Mouse (Mus musculus) hindbrain, embryonic 13.5 days (tissue): ENCODE results near the gene Msh4. TPM values are rescaled to one million over a fixed set of nuclear protein-coding genes. Genes with fewer than 3 reads are reported as not detected.

Experiments used
- ATAC-seq: fragments of 200-750 bp; cut with Nextera tagmentation; 2 replicates; pipeline ENCODE4 v1.8.0; 2017; ENCODE audit warnings: moderate TSS enrichment; ENCODE audit not compliant: low FRiP score
- H3K27ac ChIP-seq: fragments of 300-500 bp; sonication (generic); 2 replicates; pipeline ENCODE4 v1.5.1; 2015; ENCODE audit warnings: inconsistent platforms, mild to moderate bottlenecking, moderate library complexity
- H3K27me3 ChIP-seq: fragments of 300-500 bp; sonication (generic); 2 replicates; pipeline ENCODE4 v1.6.1; 2015; ENCODE audit warnings: mild to moderate bottlenecking, inconsistent platforms
- H3K36me3 ChIP-seq: fragments of 300-500 bp; sonication (generic); 2 replicates; pipeline ENCODE4 v1.6.1; 2015; ENCODE audit warnings: mild to moderate bottlenecking, inconsistent platforms
- H3K4me1 ChIP-seq: fragments of 300-500 bp; sonication (generic); replicated peaks from 2 replicates; pipeline ENCODE4 v1.6.1; 2015; ENCODE audit warnings: inconsistent platforms
- H3K4me2 ChIP-seq: fragments of 300-500 bp; sonication (generic); 2 replicates; pipeline ENCODE4 v1.6.1; 2015; ENCODE audit warnings: inconsistent platforms, mild to moderate bottlenecking, moderate library complexity
- H3K4me3 ChIP-seq: fragments of 300-500 bp; sonication (generic); 2 replicates; pipeline ENCODE4 v1.5.1; 2015; ENCODE audit warnings: mild to moderate bottlenecking, inconsistent platforms
- H3K9ac ChIP-seq: fragments of 300-500 bp; sonication (generic); 2 replicates; pipeline ENCODE4 v1.6.1; 2015; ENCODE audit warnings: mild to moderate bottlenecking, inconsistent platforms
- H3K9me3 ChIP-seq: fragments of 300-500 bp; sonication (generic); 2 replicates; pipeline ENCODE4 v1.6.1; 2016; ENCODE audit warnings: inconsistent platforms
- WGBS: fragments of 180-500 bp; shearing (Covaris S2); methylation state at CpG from one replicate; pipeline ENCODE4 v1.1.7; 2015; 5-methylcytosine and 5-hydroxymethylcytosine counted together
- polyA plus RNA-seq: library from polyadenylated mRNA; unstranded; fragments of >200 nt; fragmentation: Nextera tagmentation; extraction: Ambion mirVana; gene quantifications from 2 replicates; pipeline ENCODE4 v1.2.1, GENCODE M21; 2015

Msh4 gene
- 0.09 and 0.25 TPM in 2 replicates for polyA plus RNA-seq

- peaks cover 36% of the 10 kb centered on the region for H3K4me1 ChIP-seq
- H3K9ac ChIP-seq: no peak within 1 kb of the TSS
- no peaks in the 10 kb centered on the region for H3K27me3 ChIP-seq
- no peak within 1 kb of the TSS for H3K4me3 ChIP-seq
- no peak within 1 kb of the TSS for H3K4me2 ChIP-seq
- ATAC-seq: no peak
- peaks cover 72% of the 10 kb centered on the region for H3K36me3 ChIP-seq
- 88% methylated on average over 9 of the region's 9 CpGs for WGBS
- 0 out of 2 replicates have a peak within 1 kb of the TSS, but pooled peaks have one; percentile 4 for H3K27ac ChIP-seq
- H3K9me3 ChIP-seq: no peaks in the 10 kb centered on the region
Measured at GRCm38 (mm10) chr3:153906136-153906871, at the start of gene Msh4. Msh4 (minus strand) TSS chr3:153906138.

- ATAC-seq: no peak
- Histone ChIP-seq H3K4me1 (peaks cover 16% of the 10 kb centered on the region), H3K4me2 (no peak overlapping the region), H3K36me3 (no peaks in the 10 kb centered on the region), H3K27ac (no peak overlapping the region), H3K9ac (no peak overlapping the region), H3K9me3 (no peaks in the 10 kb centered on the region), H3K27me3 (no peaks in the 10 kb centered on the region), H3K4me3 (no peak overlapping the region)
- WGBS: 89% methylated on average over 2 of the region's 2 CpGs
Measured at GRCm38 (mm10) chr3:153948176-153948575, 42.2 kb upstream of the Msh4 start.

GRCm38 (mm10) chr3:153947271-153947670, 41.3 kb upstream of the Msh4 start:
- Histone ChIP-seq H3K4me1 (peaks cover 22% of the 10 kb centered on the region), H3K4me2 (no peak overlapping the region), H3K9me3 (no peaks in the 10 kb centered on the region), H3K4me3 (no peak overlapping the region), H3K27me3 (no peaks in the 10 kb centered on the region), H3K9ac (no peak overlapping the region), H3K36me3 (no peaks in the 10 kb centered on the region), H3K27ac (no peak overlapping the region)
- ATAC-seq: no peak
- WGBS: 81% methylated on average over 4 of the region's 4 CpGs

GRCm38 (mm10) chr3:153944335-153944990, 38.5 kb upstream of the Msh4 start, which contains the start of gene Acadm:
Acadm (minus strand) TSS chr3:153944632.
- peak; percentile 97 for ATAC-seq
- Histone ChIP-seq H3K9ac (peak within 1 kb of the TSS; percentile 84), H3K36me3 (no peaks in the 10 kb centered on the region; the same call in 1 of the 2 replicates), H3K4me2 (peak within 1 kb of the TSS; percentile 72), H3K4me1 (peaks cover 22% of the 10 kb centered on the region), H3K27me3 (no peaks in the 10 kb centered on the region), H3K4me3 (peak within 1 kb of the TSS; percentile 70), H3K27ac (peak within 1 kb of the TSS; percentile 88), H3K9me3 (no peaks in the 10 kb centered on the region)
- WGBS: 0% methylated on average over 41 of the region's 41 CpGs

GRCm38 (mm10) chr3:153943901-153944334, 38.0 kb upstream of the Msh4 start:
- Histone ChIP-seq H3K36me3 (no peaks in the 10 kb centered on the region; the same call in 1 of the 2 replicates), H3K9me3 (no peaks in the 10 kb centered on the region), H3K4me2 (peak overlapping the region; percentile 72), H3K27ac (peak overlapping the region; percentile 88), H3K4me3 (peak overlapping the region; percentile 70), H3K9ac (peak overlapping the region; percentile 84), H3K4me1 (peaks cover 22% of the 10 kb centered on the region), H3K27me3 (no peaks in the 10 kb centered on the region)
- peak; percentile 62 for ATAC-seq
- WGBS: under 1% methylated on average over 19 of the region's 19 CpGs

- H3K4me2 ChIP-seq: peak overlapping the region; percentile 72
- H3K27me3 ChIP-seq: no peaks in the 10 kb centered on the region
- H3K9me3 ChIP-seq: no peaks in the 10 kb centered on the region
- H3K4me3 ChIP-seq: peak overlapping the region; percentile 70
- H3K36me3 ChIP-seq: peaks cover 5% of the 10 kb centered on the region
- H3K27ac ChIP-seq: peak overlapping the region; percentile 88; the same call in 1 of the 2 replicates
- peaks cover 22% of the 10 kb centered on the region for H3K4me1 ChIP-seq
- H3K9ac ChIP-seq: 0 out of 2 replicates have a peak overlapping the region, but pooled peaks have one; percentile 24
- no peak for ATAC-seq
- WGBS: 39% methylated on average over 12 of the region's 12 CpGs
Measured at GRCm38 (mm10) chr3:153943003-153943640, 37.2 kb upstream of the Msh4 start.

- no peak overlapping the region for H3K9ac ChIP-seq
- H3K27me3 ChIP-seq: no peaks in the 10 kb centered on the region
- no peak for ATAC-seq
- H3K27ac ChIP-seq: no peak overlapping the region
- peaks cover 18% of the 10 kb centered on the region for H3K36me3 ChIP-seq
- no peaks in the 10 kb centered on the region for H3K9me3 ChIP-seq
- H3K4me1 ChIP-seq: peaks cover 22% of the 10 kb centered on the region
- 93% methylated on average over 13 of the region's 13 CpGs for WGBS
- H3K4me2 ChIP-seq: no peak overlapping the region
- H3K4me3 ChIP-seq: no peak overlapping the region
Measured at GRCm38 (mm10) chr3:153941613-153942012, 35.7 kb upstream of the Msh4 start.

GRCm38 (mm10) chr3:153940486-153940885, 34.5 kb upstream of the Msh4 start:
- Histone ChIP-seq H3K27ac (no peak overlapping the region), H3K36me3 (peaks cover 27% of the 10 kb centered on the region), H3K9me3 (no peaks in the 10 kb centered on the region), H3K4me2 (no peak overlapping the region), H3K9ac (no peak overlapping the region), H3K4me3 (no peak overlapping the region), H3K4me1 (peaks cover 22% of the 10 kb centered on the region), H3K27me3 (no peaks in the 10 kb centered on the region)
- ATAC-seq: no peak
- 93% methylated on average over 9 of the region's 9 CpGs for WGBS

- Histone ChIP-seq H3K9me3 (no peaks in the 10 kb centered on the region), H3K4me3 (no peak overlapping the region)
- 81% methylated on average over 8 of the region's 8 CpGs for WGBS
Measured at GRCm38 (mm10) chr3:153940021-153940420, 34.1 kb upstream of the Msh4 start.

GRCm38 (mm10) chr3:153937116-153937810, 31.3 kb upstream of the Msh4 start:
- Histone ChIP-seq H3K27me3 (no peaks in the 10 kb centered on the region), H3K4me1 (no peaks in the 10 kb centered on the region), H3K4me2 (no peak overlapping the region), H3K27ac (no peak overlapping the region), H3K9ac (no peak overlapping the region), H3K36me3 (peaks cover 51% of the 10 kb centered on the region), H3K4me3 (no peak overlapping the region), H3K9me3 (no peaks in the 10 kb centered on the region)
- ATAC-seq: no peak
- WGBS: 94% methylated on average over 17 of the region's 17 CpGs

More at GRCm38 (mm10) chr3:153940021-153940420, 34.1 kb upstream of the Msh4 start:
- Histone ChIP-seq H3K4me2 (no peak overlapping the region), H3K27ac (no peak overlapping the region), H3K36me3 (peaks cover 30% of the 10 kb centered on the region), H3K4me1 (peaks cover 19% of the 10 kb centered on the region), H3K27me3 (no peaks in the 10 kb centered on the region), H3K9ac (no peak overlapping the region)
- no peak for ATAC-seq

GRCm38 (mm10) chr3:153935878-153936277, 29.9 kb upstream of the Msh4 start:
- 93% methylated on average over 9 of the region's 9 CpGs for WGBS
- Histone ChIP-seq H3K9ac (no peak overlapping the region), H3K4me2 (no peak overlapping the region), H3K4me3 (no peak overlapping the region), H3K4me1 (no peaks in the 10 kb centered on the region), H3K36me3 (peaks cover 58% of the 10 kb centered on the region), H3K27me3 (no peaks in the 10 kb centered on the region), H3K27ac (no peak overlapping the region), H3K9me3 (no peaks in the 10 kb centered on the region)
- no peak for ATAC-seq

GRCm38 (mm10) chr3:153932461-153932860, 26.5 kb upstream of the Msh4 start:
- no peak overlapping the region for H3K9ac ChIP-seq
- H3K27me3 ChIP-seq: no peaks in the 10 kb centered on the region
- H3K4me1 ChIP-seq: no peaks in the 10 kb centered on the region
- H3K4me3 ChIP-seq: no peak overlapping the region
- 97% methylated on average over 5 of the region's 5 CpGs for WGBS
- H3K4me2 ChIP-seq: no peak overlapping the region
- H3K9me3 ChIP-seq: no peaks in the 10 kb centered on the region
- no peak for ATAC-seq
- peaks cover 71% of the 10 kb centered on the region for H3K36me3 ChIP-seq
- H3K27ac ChIP-seq: no peak overlapping the region
